Mouse (Mus musculus): ENCODE measurements at regions not wholly inside any gene's neighbourhood (a gene's known extent, or its start where the extent isn't known, plus 50 kb on each side); places are given as distances from the start of the nearest gene placed in this dataset.

- CTCF ChIA-PET, result no interaction called here
Observed at GRCm38 (mm10) chr13:85127548-85127925, 61.7 kb upstream of the Ccnh start.

More at GRCm38 (mm10) chr13:85127548-85127925, 61.7 kb upstream of the Ccnh start:
- DNase-seq (ENCODE audit: low read depth, low spot score), result no peak
- in situ Hi-C loops (cut with MboI; ENCODE audit: low pct_unique_long_range_greater_than_20kb), result no loop called here
- TF ChIP-seq CTCF (IDR thresholded peaks at IDR 0.05), result no peak
- POLR2A ChIA-PET, result no interaction called here
- no peaks in the 10 kb centered on the region for H3K27me3 ChIP-seq
- ATAC-seq, result no peak

All from Patski (cell line).